Mouse (Mus musculus): ENCODE measurements around the gene Olfr243. TPM values are rescaled to one million over a fixed set of nuclear protein-coding genes. Genes with fewer than 3 reads are reported as not detected.
"Not testable (repeated sequence)": the region's sequence is repeated elsewhere in the genome, so short reads cannot be mapped to it uniquely, and the experiment has no call there.

The Olfr243 gene
- polyA plus RNA-seq, 1 experiment from 2014 or later: not detected

GRCm38 (mm10) chr7:103762212-103762611 lies 47.7 kb downstream of the Olfr243 start:
- not testable (repeated sequence) for H3K27ac ChIP-seq (ENCODE audit: low read depth, low read length); H3K36me3 ChIP-seq (ENCODE audit: control insufficient read depth, insufficient read depth, low read length); H3K4me3 ChIP-seq (ENCODE audit: low read length); H3K4me1 ChIP-seq (ENCODE audit: control insufficient read depth, insufficient read depth, low read length); ATAC-seq (ENCODE audit: low FRiP score, low TSS enrichment); H3K9ac ChIP-seq (ENCODE audit: low read depth, low read length); H3K27me3 ChIP-seq (ENCODE audit: control insufficient read depth, insufficient read depth, low read length); H3K4me2 ChIP-seq (replicated peaks; ENCODE audit: low read depth, low read length); H3K9me3 ChIP-seq (ENCODE audit: control insufficient read depth, low read length)
- 92% methylated on average over 6 of the region's 6 CpGs for WGBS

- not testable (repeated sequence) for ATAC-seq (ENCODE audit: low FRiP score, low TSS enrichment); H3K9ac ChIP-seq (ENCODE audit: low read depth, low read length); H3K27me3 ChIP-seq (ENCODE audit: control insufficient read depth, insufficient read depth, low read length); H3K4me2 ChIP-seq (replicated peaks; ENCODE audit: low read depth, low read length); H3K4me3 ChIP-seq (ENCODE audit: low read length); H3K27ac ChIP-seq (ENCODE audit: low read depth, low read length); H3K9me3 ChIP-seq (ENCODE audit: control insufficient read depth, low read length); H3K4me1 ChIP-seq (ENCODE audit: control insufficient read depth, insufficient read depth, low read length); H3K36me3 ChIP-seq (ENCODE audit: control insufficient read depth, insufficient read depth, low read length)
- 87% methylated on average over 5 of the region's 6 CpGs for WGBS
Observed at GRCm38 (mm10) chr7:103767687-103768086, 53.2 kb downstream of the Olfr243 start.

Other genes starting within 250 kb of the Olfr243 start
- gene Olfr608, start 244.8 kb upstream of the Olfr243 start, polyA plus RNA-seq (2014; fragmentation: Nextera tagmentation; extraction: Ambion mirVana): not detected in 2 replicates
- gene Olfr609, start 216.6 kb upstream of the Olfr243 start, polyA plus RNA-seq (2014; fragmentation: Nextera tagmentation; extraction: Ambion mirVana): not detected in 2 replicates
- not detected in 2 replicates for gene Olfr610, start 202.5 kb upstream of the Olfr243 start, polyA plus RNA-seq (2014; fragmentation: Nextera tagmentation; extraction: Ambion mirVana)
- gene Olfr611, start 193.8 kb upstream of the Olfr243 start, polyA plus RNA-seq (2014; fragmentation: Nextera tagmentation; extraction: Ambion mirVana): not detected in 2 replicates
- not detected in 2 replicates for gene Olfr612, start 172.0 kb upstream of the Olfr243 start, polyA plus RNA-seq (2014; fragmentation: Nextera tagmentation; extraction: Ambion mirVana)
- gene Olfr613, start 166.6 kb upstream of the Olfr243 start, polyA plus RNA-seq (2014; fragmentation: Nextera tagmentation; extraction: Ambion mirVana): not detected in 2 replicates
- gene Olfr615, start 158.6 kb upstream of the Olfr243 start, polyA plus RNA-seq (2014; fragmentation: Nextera tagmentation; extraction: Ambion mirVana): not detected in 2 replicates
- gene Olfr616, start 145.5 kb upstream of the Olfr243 start, polyA plus RNA-seq (2014; fragmentation: Nextera tagmentation; extraction: Ambion mirVana): not detected in 2 replicates
- not detected in 2 replicates for gene Olfr617, start 141.6 kb upstream of the Olfr243 start, polyA plus RNA-seq (2014; fragmentation: Nextera tagmentation; extraction: Ambion mirVana)
- not detected in 2 replicates for gene Olfr618, start 124.6 kb upstream of the Olfr243 start, polyA plus RNA-seq (2014; fragmentation: Nextera tagmentation; extraction: Ambion mirVana)
- not detected in 2 replicates for gene Olfr619, start 114.1 kb upstream of the Olfr243 start, polyA plus RNA-seq (2014; fragmentation: Nextera tagmentation; extraction: Ambion mirVana)
- not detected in 2 replicates for gene Olfr620, start 102.1 kb upstream of the Olfr243 start, polyA plus RNA-seq (2014; fragmentation: Nextera tagmentation; extraction: Ambion mirVana)
- not detected in 2 replicates for gene Olfr622, start 72.0 kb upstream of the Olfr243 start, polyA plus RNA-seq (2014; fragmentation: Nextera tagmentation; extraction: Ambion mirVana)
- not detected in 2 replicates for gene Olfr623, start 51.0 kb upstream of the Olfr243 start, polyA plus RNA-seq (2014; fragmentation: Nextera tagmentation; extraction: Ambion mirVana)
- gene Olfr624, start 43.5 kb upstream of the Olfr243 start, polyA plus RNA-seq (2014; fragmentation: Nextera tagmentation; extraction: Ambion mirVana): 0.04 TPM in 1 of 2 replicates, not detected in the other
- not detected in 2 replicates for gene Olfr625-ps1, start 32.0 kb upstream of the Olfr243 start, polyA plus RNA-seq (2014; fragmentation: Nextera tagmentation; extraction: Ambion mirVana)
- gene Olfr628, start 15.7 kb downstream of the Olfr243 start, polyA plus RNA-seq (2014; fragmentation: Nextera tagmentation; extraction: Ambion mirVana): not detected in 2 replicates
- gene Olfr629, start 30.3 kb downstream of the Olfr243 start, polyA plus RNA-seq (2014; fragmentation: Nextera tagmentation; extraction: Ambion mirVana): not detected in 2 replicates
- not detected in 2 replicates for gene Olfr630, start 42.7 kb downstream of the Olfr243 start, polyA plus RNA-seq (2014; fragmentation: Nextera tagmentation; extraction: Ambion mirVana)
- gene Olfr69, start 56.9 kb downstream of the Olfr243 start, polyA plus RNA-seq (2014; fragmentation: Nextera tagmentation; extraction: Ambion mirVana): not detected in 2 replicates
- not detected in 2 replicates for gene Olfr68, start 65.0 kb downstream of the Olfr243 start, polyA plus RNA-seq (2014; fragmentation: Nextera tagmentation; extraction: Ambion mirVana)
- not detected in 2 replicates for gene Olfr67, start 77.2 kb downstream of the Olfr243 start, polyA plus RNA-seq (2014; fragmentation: Nextera tagmentation; extraction: Ambion mirVana)
- 1,529 and 1,788 TPM in 2 replicates for gene Hbb-bt, start 99.3 kb downstream of the Olfr243 start, polyA plus RNA-seq (2014; fragmentation: Nextera tagmentation; extraction: Ambion mirVana)
- gene Hbb-bs, start 113.4 kb downstream of the Olfr243 start, polyA plus RNA-seq (2014; fragmentation: Nextera tagmentation; extraction: Ambion mirVana): 3,842 and 4,307 TPM in 2 replicates
- gene Hbb-bh2, start 125.8 kb downstream of the Olfr243 start, polyA plus RNA-seq (2014; fragmentation: Nextera tagmentation; extraction: Ambion mirVana): not detected in 2 replicates
- 2.8 and 6.5 TPM in 2 replicates for gene Hbb-bh1, start 128.5 kb downstream of the Olfr243 start, polyA plus RNA-seq (2014; fragmentation: Nextera tagmentation; extraction: Ambion mirVana)
- gene Hbb-y, start 138.5 kb downstream of the Olfr243 start, polyA plus RNA-seq (2014; fragmentation: Nextera tagmentation; extraction: Ambion mirVana): 578 and 855 TPM in 2 replicates
- gene Olfr66, start 171.6 kb downstream of the Olfr243 start, polyA plus RNA-seq (2014; fragmentation: Nextera tagmentation; extraction: Ambion mirVana): not detected in 2 replicates
- gene Olfr64, start 179.8 kb downstream of the Olfr243 start, polyA plus RNA-seq (2014; fragmentation: Nextera tagmentation; extraction: Ambion mirVana): not detected in 2 replicates
- not detected in 2 replicates for gene Olfr65, start 188.8 kb downstream of the Olfr243 start, polyA plus RNA-seq (2014; fragmentation: Nextera tagmentation; extraction: Ambion mirVana)
- gene Olfr631, start 214.2 kb downstream of the Olfr243 start, polyA plus RNA-seq (2014; fragmentation: Nextera tagmentation; extraction: Ambion mirVana): not detected in 2 replicates
- gene Olfr632, start 219.7 kb downstream of the Olfr243 start, polyA plus RNA-seq (2014; fragmentation: Nextera tagmentation; extraction: Ambion mirVana): not detected in 2 replicates
- gene Olfr633, start 229.8 kb downstream of the Olfr243 start, polyA plus RNA-seq (2014; fragmentation: Nextera tagmentation; extraction: Ambion mirVana): not detected in 2 replicates

Data from kidney, embryonic 14.5 days (tissue).